Mouse (Mus musculus): ENCODE data around the gene Gmfb. TPM values are rescaled to one million over a fixed set of nuclear protein-coding genes. Genes with fewer than 3 reads are reported as not detected.

Gene Gmfb
- polyA plus RNA-seq, 1 experiment from 2014 or later: 163 TPM

GRCm38 (mm10) chr14:46790303-46790702 lies 31.7 kb downstream of the Gmfb start:
- Histone ChIP-seq H3K4me1 (ENCODE audit: control insufficient read depth, insufficient read depth, low read length) (peaks cover 12% of the 10 kb centered on the region; the same call in 1 of the 2 replicates), H3K27ac (ENCODE audit: low read depth, low read length) (no peak overlapping the region), H3K4me3 (ENCODE audit: low read depth, low read length) (no peak overlapping the region), H3K9me3 (ENCODE audit: control insufficient read depth, low read length) (no peaks in the 10 kb centered on the region), H3K9ac (replicated peaks; ENCODE audit: low read depth, low read length) (no peak overlapping the region), H3K4me2 (ENCODE audit: low read depth, low read length) (no peak overlapping the region), H3K27me3 (ENCODE audit: control insufficient read depth, insufficient read depth, low read length) (no peaks in the 10 kb centered on the region; the same call in 1 of the 2 replicates), H3K36me3 (ENCODE audit: control insufficient read depth, insufficient read depth, low read length) (no peaks in the 10 kb centered on the region)
- WGBS: 68% methylated on average over 4 of the region's 4 CpGs
- ATAC-seq (ENCODE audit: low read depth): no peak

- Histone ChIP-seq H3K36me3 (ENCODE audit: control insufficient read depth, insufficient read depth, low read length) (no peaks in the 10 kb centered on the region), H3K9me3 (ENCODE audit: control insufficient read depth, low read length) (no peaks in the 10 kb centered on the region), H3K27me3 (ENCODE audit: control insufficient read depth, insufficient read depth, low read length) (no peaks in the 10 kb centered on the region; the same call in 1 of the 2 replicates), H3K27ac (ENCODE audit: low read depth, low read length) (peak overlapping the region; percentile 1; the same call in 1 of the 2 replicates), H3K4me1 (ENCODE audit: control insufficient read depth, insufficient read depth, low read length) (peaks cover 12% of the 10 kb centered on the region; the same call in 1 of the 2 replicates), H3K9ac (replicated peaks; ENCODE audit: low read depth, low read length) (peak overlapping the region; percentile 94; the same call in 1 of the 2 replicates), H3K4me2 (ENCODE audit: low read depth, low read length) (peak overlapping the region; percentile 76), H3K4me3 (ENCODE audit: low read depth, low read length) (peak overlapping the region; percentile 93)
- peak; percentile 1; the same call in 1 of the 2 replicates for ATAC-seq (ENCODE audit: low read depth)
- 38% methylated on average over 8 of the region's 8 CpGs for WGBS
These were observed 33.5 kb downstream of the Gmfb start for GRCm38 (mm10) chr14:46788505-46788901.

- H3K9ac ChIP-seq (replicated peaks; ENCODE audit: low read depth, low read length): peak within 1 kb of the TSS; percentile 94
- no peaks in the 10 kb centered on the region for H3K36me3 ChIP-seq (ENCODE audit: control insufficient read depth, insufficient read depth, low read length)
- H3K4me3 ChIP-seq (ENCODE audit: low read depth, low read length): peak within 1 kb of the TSS; percentile 93
- peak within 1 kb of the TSS; percentile 97 for H3K27ac ChIP-seq (ENCODE audit: low read depth, low read length)
- H3K27me3 ChIP-seq (ENCODE audit: control insufficient read depth, insufficient read depth, low read length): no peaks in the 10 kb centered on the region; the same call in 1 of the 2 replicates
- ATAC-seq (ENCODE audit: low read depth): peak; percentile 98
- under 1% methylated on average over 67 of the region's 86 CpGs for WGBS
- no peaks in the 10 kb centered on the region for H3K9me3 ChIP-seq (ENCODE audit: control insufficient read depth, low read length)
- peak within 1 kb of the TSS; percentile 76 for H3K4me2 ChIP-seq (ENCODE audit: low read depth, low read length)
- H3K4me1 ChIP-seq (ENCODE audit: control insufficient read depth, insufficient read depth, low read length): peaks cover 12% of the 10 kb centered on the region; the same call in 1 of the 2 replicates
These were observed 34.1 kb downstream of the Gmfb start, which contains the start of gene Cnih1 for GRCm38 (mm10) chr14:46787787-46788504. Gene Cnih1 (minus strand): TSS chr14:46788411.

- H3K4me2 ChIP-seq (ENCODE audit: low read depth, low read length): peak overlapping the region; percentile 76
- no peaks in the 10 kb centered on the region; the same call in 1 of the 2 replicates for H3K36me3 ChIP-seq (ENCODE audit: control insufficient read depth, insufficient read depth, low read length)
- ATAC-seq (ENCODE audit: low read depth): no peak
- H3K4me3 ChIP-seq (ENCODE audit: low read depth, low read length): peak overlapping the region; percentile 93
- H3K27ac ChIP-seq (ENCODE audit: low read depth, low read length): peak overlapping the region; percentile 97
- 1% methylated on average over 11 of the region's 11 CpGs for WGBS
- peak overlapping the region; percentile 94 for H3K9ac ChIP-seq (replicated peaks; ENCODE audit: low read depth, low read length)
- no peaks in the 10 kb centered on the region for H3K9me3 ChIP-seq (ENCODE audit: control insufficient read depth, low read length)
- peaks cover 12% of the 10 kb centered on the region; the same call in 1 of the 2 replicates for H3K4me1 ChIP-seq (ENCODE audit: control insufficient read depth, insufficient read depth, low read length)
- H3K27me3 ChIP-seq (ENCODE audit: control insufficient read depth, insufficient read depth, low read length): no peaks in the 10 kb centered on the region; the same call in 1 of the 2 replicates
These were observed 34.6 kb downstream of the Gmfb start for GRCm38 (mm10) chr14:46787454-46787786.

- ATAC-seq (ENCODE audit: low read depth): no peak
- Histone ChIP-seq H3K9me3 (ENCODE audit: control insufficient read depth, low read length) (no peaks in the 10 kb centered on the region), H3K27ac (ENCODE audit: low read depth, low read length) (no peak overlapping the region), H3K4me1 (ENCODE audit: control insufficient read depth, insufficient read depth, low read length) (peaks cover 12% of the 10 kb centered on the region; the same call in 1 of the 2 replicates), H3K4me3 (ENCODE audit: low read depth, low read length) (no peak overlapping the region), H3K27me3 (ENCODE audit: control insufficient read depth, insufficient read depth, low read length) (no peaks in the 10 kb centered on the region; the same call in 1 of the 2 replicates), H3K36me3 (ENCODE audit: control insufficient read depth, insufficient read depth, low read length) (peaks cover 7% of the 10 kb centered on the region; the same call in 1 of the 2 replicates), H3K9ac (replicated peaks; ENCODE audit: low read depth, low read length) (no peak overlapping the region), H3K4me2 (ENCODE audit: low read depth, low read length) (no peak overlapping the region)
- 83% methylated on average over 5 of the region's 5 CpGs for WGBS
These were observed 36.8 kb downstream of the Gmfb start for GRCm38 (mm10) chr14:46785247-46785646.

GRCm38 (mm10) chr14:46783327-46783926 lies 38.6 kb downstream of the Gmfb start:
- H3K27ac ChIP-seq (ENCODE audit: low read depth, low read length): no peak overlapping the region
- no peak for ATAC-seq (ENCODE audit: low read depth)
- 94% methylated on average over 10 of the region's 10 CpGs for WGBS
- no peaks in the 10 kb centered on the region for H3K9me3 ChIP-seq (ENCODE audit: control insufficient read depth, low read length)
- H3K4me3 ChIP-seq (ENCODE audit: low read depth, low read length): no peak overlapping the region
- peaks cover 25% of the 10 kb centered on the region for H3K36me3 ChIP-seq (ENCODE audit: control insufficient read depth, insufficient read depth, low read length)
- no peaks in the 10 kb centered on the region; the same call in 1 of the 2 replicates for H3K27me3 ChIP-seq (ENCODE audit: control insufficient read depth, insufficient read depth, low read length)
- H3K4me1 ChIP-seq (ENCODE audit: control insufficient read depth, insufficient read depth, low read length): peaks cover 12% of the 10 kb centered on the region; the same call in 1 of the 2 replicates
- H3K9ac ChIP-seq (replicated peaks; ENCODE audit: low read depth, low read length): no peak overlapping the region
- H3K4me2 ChIP-seq (ENCODE audit: low read depth, low read length): no peak overlapping the region

- Histone ChIP-seq H3K9me3 (ENCODE audit: control insufficient read depth, low read length) (no peaks in the 10 kb centered on the region), H3K27me3 (ENCODE audit: control insufficient read depth, insufficient read depth, low read length) (no peaks in the 10 kb centered on the region), H3K4me1 (ENCODE audit: control insufficient read depth, insufficient read depth, low read length) (peaks cover 10% of the 10 kb centered on the region; the same call in 1 of the 2 replicates), H3K27ac (ENCODE audit: low read depth, low read length) (no peak overlapping the region), H3K4me3 (ENCODE audit: low read depth, low read length) (no peak overlapping the region), H3K9ac (replicated peaks; ENCODE audit: low read depth, low read length) (no peak overlapping the region), H3K4me2 (ENCODE audit: low read depth, low read length) (no peak overlapping the region), H3K36me3 (ENCODE audit: control insufficient read depth, insufficient read depth, low read length) (peaks cover 33% of the 10 kb centered on the region)
- no peak for ATAC-seq (ENCODE audit: low read depth)
- WGBS: 91% methylated on average over 8 of the region's 8 CpGs
These were observed 39.7 kb downstream of the Gmfb start for GRCm38 (mm10) chr14:46782187-46782828.

- 94% methylated on average over 7 of the region's 7 CpGs for WGBS
- Histone ChIP-seq H3K4me1 (ENCODE audit: control insufficient read depth, insufficient read depth, low read length) (0 out of 2 replicates have a peak, but pooled peaks cover 2% of the 10 kb centered on the region), H3K9me3 (ENCODE audit: control insufficient read depth, low read length) (no peaks in the 10 kb centered on the region), H3K4me3 (ENCODE audit: low read depth, low read length) (no peak overlapping the region), H3K9ac (replicated peaks; ENCODE audit: low read depth, low read length) (no peak overlapping the region), H3K4me2 (ENCODE audit: low read depth, low read length) (no peak overlapping the region), H3K27ac (ENCODE audit: low read depth, low read length) (no peak overlapping the region), H3K36me3 (ENCODE audit: control insufficient read depth, insufficient read depth, low read length) (peaks cover 43% of the 10 kb centered on the region), H3K27me3 (ENCODE audit: control insufficient read depth, insufficient read depth, low read length) (no peaks in the 10 kb centered on the region)
- ATAC-seq (ENCODE audit: low read depth): no peak
These were observed 41.0 kb downstream of the Gmfb start for GRCm38 (mm10) chr14:46781086-46781485.

Data from neural tube, embryonic 14.5 days (tissue).